Mouse (Mus musculus) ES-E14 (cell line): ENCODE data around the gene Gpr34.

Experiments used
- HCFC1 ChIP-seq: IDR thresholded peaks from 2 replicates; pipeline ENCODE4 v1.6.1; 2012; ENCODE audit warnings: low read length, inconsistent platforms, borderline replicate concordance; ENCODE audit not compliant: insufficient read depth
- MAFK ChIP-seq: IDR thresholded peaks from 2 replicates; pipeline ENCODE4 v1.6.1; 2014; ENCODE audit warnings: mild to moderate bottlenecking, low read depth, low read length, inconsistent platforms; ENCODE audit not compliant: insufficient read depth
- ZC3H11A ChIP-seq: IDR thresholded peaks from 2 replicates; pipeline ENCODE4 v1.6.1; 2012; ENCODE audit warnings: low read depth, mild to moderate bottlenecking, inconsistent platforms, low read length, borderline replicate concordance

DNA sequence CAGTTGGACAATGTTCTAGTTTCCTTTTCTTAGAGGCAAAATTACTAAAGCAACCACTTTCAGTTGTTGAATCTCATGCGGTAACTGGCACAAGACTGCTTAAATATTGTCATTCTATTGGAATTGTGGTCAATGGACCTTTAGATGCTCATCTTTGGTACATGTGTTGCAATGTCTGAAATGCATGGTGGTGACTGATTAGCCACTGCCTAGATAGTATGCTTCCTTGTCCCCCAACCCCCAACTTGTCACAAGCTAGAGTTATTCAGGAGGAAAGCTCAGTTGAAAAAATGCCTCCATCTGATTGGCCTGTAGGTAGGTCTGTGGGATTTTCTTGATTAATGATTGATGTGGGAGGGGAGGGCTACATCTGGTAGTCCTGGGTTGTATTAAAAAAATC lies 14.6 kb upstream of the Gpr34 start:
- TF ChIP-seq MAFK (no peak), HCFC1 (no peak), ZC3H11A (no peak)
